In genomic region chrX:7762137-7762920, GRCm38 (mm10) we compare ENCODE assay signal across 8 mouse cellular contexts. TPM values are rescaled to one million over a fixed set of nuclear protein-coding genes. Genes with fewer than 3 reads are reported as not detected.
DNase-seq lines count a peak whose midpoint lies in the region; ATAC-seq lines count a peak whose summit lies in the region.

Gene Tfe3, plus strand, starts transcription at chrX:7762560.

- WGBS in hindbrain, embryonic 11.5 days: 15% methylated on average over 31 of the region's 38 CpGs

- peak within 1 kb of the TSS; percentile 57 for H3K9ac ChIP-seq in hindbrain, embryonic 11.5 days (ENCODE audit: low read depth, low read length)

- H3K9me3 ChIP-seq in hindbrain, embryonic 11.5 days (ENCODE audit: control insufficient read depth, low read length): no peaks in the 10 kb centered on the region

- H3K4me2 ChIP-seq in hindbrain, embryonic 11.5 days (replicated peaks; ENCODE audit: low read depth, low read length): peak within 1 kb of the TSS; percentile 64

- H3K27me3 ChIP-seq in hindbrain, embryonic 11.5 days (ENCODE audit: control insufficient read depth, insufficient read depth, low read length): no peaks in the 10 kb centered on the region

- peak within 1 kb of the TSS; percentile 65 for H3K4me3 ChIP-seq in hindbrain, embryonic 11.5 days (ENCODE audit: low read depth, low read length)

- H3K4me1 ChIP-seq in hindbrain, embryonic 11.5 days (replicated peaks; ENCODE audit: control insufficient read depth, insufficient read depth, low read length): no peaks in the 10 kb centered on the region

- no peaks in the 10 kb centered on the region for H3K36me3 ChIP-seq in hindbrain, embryonic 11.5 days (ENCODE audit: control insufficient read depth, insufficient read depth, low read length)

- H3K27ac ChIP-seq in hindbrain, embryonic 11.5 days (ENCODE audit: low read depth, low read length): peak within 1 kb of the TSS; percentile 51; the same call in 1 of the 2 replicates

- DNase-seq in MN1 (ENCODE audit: low spot score): peak; percentile 95
- peak; percentile 93 for DNase-seq in cerebellum, adult 9-10 months
- DNase-seq in frontal cortex, adult 2 months (ENCODE audit: extremely low spot score in 1 of 2, low spot score in 1 of 2): peak; percentile 91
- DNase-seq in hindbrain, embryonic 11.5 days (ENCODE audit: low spot score): peak; percentile 89
- peak; percentile 80 to 84 for DNase-seq in layer of hippocampus, postnatal 10 days (ENCODE audit: low spot score in 2 of 2)
- peak; percentile 97 for DNase-seq in lung, postnatal 10 days
- peak; percentile 88 for DNase-seq in ovary, postnatal 36 days (ENCODE audit: low spot score)
- DNase-seq in thymus, postnatal 25 days: peak; percentile 79

- peak; percentile 96 for ATAC-seq in hindbrain, embryonic 11.5 days (ENCODE audit: low FRiP score)

RNA-seq across cellular contexts. Expression of gene Tfe3, which starts in this region (rescaled TPM):
- polyA plus RNA-seq in frontal cortex, adult 2 months (2012; rRNA removed): 23.8 and 25.1 TPM in 2 replicates
- polyA plus RNA-seq in hindbrain, embryonic 11.5 days (2014; fragmentation: Nextera tagmentation; extraction: Ambion mirVana): 18.5 and 21.7 TPM in 2 replicates
- total RNA-seq in layer of hippocampus, postnatal 10 days (2021): 10 to 100 TPM; 28.8 to 38.6 TPM

Comparison
In these comparisons a context has a peak if more than half of its experiments do, and no peak if none do; other contexts are left out.
1. Peak in every context shown above with its lines: DNase-seq, ATAC-seq, H3K4me3 ChIP-seq and H3K27ac ChIP-seq.